Mouse (Mus musculus): ENCODE measurements around the gene Gm9117. TPM values are rescaled to one million over a fixed set of nuclear protein-coding genes. Genes with fewer than 3 reads are reported as not detected.
"Not testable (repeated sequence)": the region's sequence is repeated elsewhere in the genome, so short reads cannot be mapped to it uniquely, and the experiment has no call there.

Gm9117 gene
- polyA plus RNA-seq (2015; fragmentation: Nextera tagmentation; extraction: Ambion mirVana), result not detected in 2 replicates

- not testable (repeated sequence) for H3K9me3 ChIP-seq (replicated peaks); ATAC-seq (replicated peaks; ENCODE audit: insufficient number of reproducible peaks, insufficient read depth, low FRiP score, low read depth); H3K4me1 ChIP-seq (replicated peaks); H3K27me3 ChIP-seq; H3K4me2 ChIP-seq; H3K4me3 ChIP-seq; H3K36me3 ChIP-seq; H3K27ac ChIP-seq; H3K9ac ChIP-seq
- 66% methylated on average over 4 of the region's 4 CpGs for WGBS
Measured at GRCm38 (mm10) chr3:93943443-93943842, at the start of gene Gm9117. Gm9117 (minus strand) TSS chr3:93943543.

GRCm38 (mm10) chr3:93968938-93969337 lies 25.6 kb upstream of the Gm9117 start:
- not testable (repeated sequence) for ATAC-seq (replicated peaks; ENCODE audit: insufficient number of reproducible peaks, insufficient read depth, low FRiP score, low read depth); H3K4me3 ChIP-seq; H3K27me3 ChIP-seq; H3K4me2 ChIP-seq; H3K9me3 ChIP-seq (replicated peaks); H3K4me1 ChIP-seq (replicated peaks); H3K9ac ChIP-seq; H3K27ac ChIP-seq; H3K36me3 ChIP-seq
- 90% methylated on average over 6 of the region's 6 CpGs for WGBS

- WGBS, result 52% methylated on average over 2 of the region's 4 CpGs
- not testable (repeated sequence) for H3K9ac ChIP-seq, H3K4me2 ChIP-seq
Measured at GRCm38 (mm10) chr3:93961214-93961613, 17.9 kb upstream of the Gm9117 start, which contains the start of gene Tdpoz5. Tdpoz5 (minus strand) TSS chr3:93961314.

GRCm38 (mm10) chr3:93938386-93938785 lies 5.0 kb downstream of the Gm9117 start:
- ATAC-seq (replicated peaks; ENCODE audit: insufficient number of reproducible peaks, insufficient read depth, low FRiP score, low read depth), result not testable (repeated sequence)

More at GRCm38 (mm10) chr3:93961214-93961613, 17.9 kb upstream of the Gm9117 start, which contains the start of gene Tdpoz5:
- H3K9me3 ChIP-seq (replicated peaks); H3K36me3 ChIP-seq; H3K4me3 ChIP-seq; H3K4me1 ChIP-seq (replicated peaks); ATAC-seq (replicated peaks; ENCODE audit: insufficient number of reproducible peaks, insufficient read depth, low FRiP score, low read depth); H3K27me3 ChIP-seq; H3K27ac ChIP-seq: not testable (repeated sequence)

More at GRCm38 (mm10) chr3:93938386-93938785, 5.0 kb downstream of the Gm9117 start:
- H3K9ac ChIP-seq; H3K4me3 ChIP-seq; H3K4me2 ChIP-seq; H3K9me3 ChIP-seq (replicated peaks); H3K27ac ChIP-seq; H3K4me1 ChIP-seq (replicated peaks); H3K27me3 ChIP-seq; H3K36me3 ChIP-seq: not testable (repeated sequence)
- 56% methylated on average over 1 of the region's 3 CpGs for WGBS

Other genes with a start within 250 kb of the Gm9117 start
- gene Gm5773, start 170.5 kb downstream of the Gm9117 start, polyA plus RNA-seq (2015; fragmentation: Nextera tagmentation; extraction: Ambion mirVana), result not detected in 2 replicates
- not detected in 2 replicates for gene Tdpoz4, start 147.1 kb downstream of the Gm9117 start, polyA plus RNA-seq (2015; fragmentation: Nextera tagmentation; extraction: Ambion mirVana)
- not detected in 2 replicates for gene Tdpoz3, start 117.5 kb downstream of the Gm9117 start, polyA plus RNA-seq (2015; fragmentation: Nextera tagmentation; extraction: Ambion mirVana)
- not detected in 2 replicates for gene Tdpoz5, start 17.8 kb upstream of the Gm9117 start, polyA plus RNA-seq (2015; fragmentation: Nextera tagmentation; extraction: Ambion mirVana)
- gene Gm9125, start 111.3 kb upstream of the Gm9117 start, polyA plus RNA-seq (2015; fragmentation: Nextera tagmentation; extraction: Ambion mirVana), result not detected in 2 replicates
- not detected in 2 replicates for gene Gm10697, start 129.1 kb upstream of the Gm9117 start, polyA plus RNA-seq (2015; fragmentation: Nextera tagmentation; extraction: Ambion mirVana)
- not detected in 2 replicates for gene Gm10696, start 234.7 kb upstream of the Gm9117 start, polyA plus RNA-seq (2015; fragmentation: Nextera tagmentation; extraction: Ambion mirVana)